Mouse (Mus musculus): ENCODE results near the gene Pabpn1l. TPM values are rescaled to one million over a fixed set of nuclear protein-coding genes. Genes with fewer than 3 reads are reported as not detected.

Pabpn1l gene
- polyA plus RNA-seq, 1 experiment from 2014 or later: not detected

- Histone ChIP-seq H3K27me3 (replicated peaks) (no peaks in the 10 kb centered on the region), H3K9me3 (no peaks in the 10 kb centered on the region), H3K4me3 (no peak overlapping the region), H3K36me3 (replicated peaks) (no peaks in the 10 kb centered on the region), H3K4me1 (peaks cover 6% of the 10 kb centered on the region; the same call in 1 of the 2 replicates), H3K9ac (no peak overlapping the region), H3K4me2 (no peak overlapping the region), H3K27ac (no peak overlapping the region)
- no peak for ATAC-seq (replicated peaks)
- WGBS: 85% methylated on average over 11 of the region's 12 CpGs
Observed at GRCm38 (mm10) chr8:122606810-122607209, 15.7 kb downstream of the Pabpn1l start.

GRCm38 (mm10) chr8:122605367-122605766, 17.2 kb downstream of the Pabpn1l start:
- Histone ChIP-seq H3K9me3 (no peaks in the 10 kb centered on the region), H3K27me3 (replicated peaks) (no peaks in the 10 kb centered on the region), H3K4me1 (0 out of 2 replicates have a peak, but pooled peaks cover 2% of the 10 kb centered on the region), H3K4me2 (no peak overlapping the region), H3K27ac (no peak overlapping the region), H3K4me3 (no peak overlapping the region), H3K9ac (no peak overlapping the region), H3K36me3 (replicated peaks) (no peaks in the 10 kb centered on the region)
- 84% methylated on average over 4 of the region's 4 CpGs for WGBS
- ATAC-seq (replicated peaks): no peak

GRCm38 (mm10) chr8:122604640-122605039, 17.9 kb downstream of the Pabpn1l start:
- ATAC-seq (replicated peaks): no peak
- no peak overlapping the region for H3K27ac ChIP-seq
- H3K4me1 ChIP-seq: no peaks in the 10 kb centered on the region
- no peaks in the 10 kb centered on the region for H3K9me3 ChIP-seq
- WGBS: 78% methylated on average over 1 of the region's 1 CpGs
- H3K9ac ChIP-seq: no peak overlapping the region
- H3K4me2 ChIP-seq: no peak overlapping the region
- H3K4me3 ChIP-seq: no peak overlapping the region
- H3K27me3 ChIP-seq (replicated peaks): no peaks in the 10 kb centered on the region
- no peaks in the 10 kb centered on the region for H3K36me3 ChIP-seq (replicated peaks)

GRCm38 (mm10) chr8:122600666-122601065, 21.9 kb downstream of the Pabpn1l start:
- no peak for ATAC-seq (replicated peaks)
- Histone ChIP-seq H3K36me3 (replicated peaks) (0 out of 2 replicates have a peak, but pooled peaks cover 2% of the 10 kb centered on the region), H3K9me3 (no peaks in the 10 kb centered on the region), H3K4me1 (no peaks in the 10 kb centered on the region), H3K27me3 (replicated peaks) (no peaks in the 10 kb centered on the region), H3K4me2 (no peak overlapping the region), H3K4me3 (no peak overlapping the region), H3K27ac (no peak overlapping the region), H3K9ac (no peak overlapping the region)
- WGBS: 91% methylated on average over 9 of the region's 9 CpGs

GRCm38 (mm10) chr8:122596031-122596430, 26.5 kb downstream of the Pabpn1l start:
- Histone ChIP-seq H3K9me3 (no peaks in the 10 kb centered on the region), H3K9ac (no peak overlapping the region), H3K27me3 (replicated peaks) (no peaks in the 10 kb centered on the region), H3K4me2 (no peak overlapping the region), H3K4me3 (no peak overlapping the region), H3K27ac (no peak overlapping the region), H3K4me1 (no peaks in the 10 kb centered on the region), H3K36me3 (replicated peaks) (0 out of 2 replicates have a peak, but pooled peaks cover 2% of the 10 kb centered on the region)
- no peak for ATAC-seq (replicated peaks)
- WGBS: 56% methylated on average over 4 of the region's 4 CpGs

- no peak overlapping the region for H3K4me2 ChIP-seq
- H3K27me3 ChIP-seq (replicated peaks): no peaks in the 10 kb centered on the region
- no peaks in the 10 kb centered on the region for H3K4me1 ChIP-seq
- H3K4me3 ChIP-seq: no peak overlapping the region
- no peaks in the 10 kb centered on the region for H3K9me3 ChIP-seq
- ATAC-seq (replicated peaks): no peak
- H3K27ac ChIP-seq: peak overlapping the region; percentile 42; the same call in 1 of the 2 replicates
- H3K9ac ChIP-seq: no peak overlapping the region; the same call in 1 of the 2 replicates
- 79% methylated on average over 19 of the region's 19 CpGs for WGBS
- H3K36me3 ChIP-seq (replicated peaks): 0 out of 2 replicates have a peak, but pooled peaks cover 2% of the 10 kb centered on the region
Observed at GRCm38 (mm10) chr8:122593783-122594507, 28.6 kb downstream of the Pabpn1l start.

GRCm38 (mm10) chr8:122593240-122593639, 29.3 kb downstream of the Pabpn1l start:
- no peak for ATAC-seq (replicated peaks)
- Histone ChIP-seq H3K9ac (no peak overlapping the region), H3K4me2 (no peak overlapping the region), H3K27ac (0 out of 2 replicates have a peak overlapping the region, but pooled peaks have one; percentile 42), H3K27me3 (replicated peaks) (no peaks in the 10 kb centered on the region), H3K4me3 (no peak overlapping the region), H3K4me1 (no peaks in the 10 kb centered on the region), H3K36me3 (replicated peaks) (0 out of 2 replicates have a peak, but pooled peaks cover 2% of the 10 kb centered on the region), H3K9me3 (no peaks in the 10 kb centered on the region)
- 78% methylated on average over 12 of the region's 12 CpGs for WGBS

- no peaks in the 10 kb centered on the region for H3K9me3 ChIP-seq
- no peak overlapping the region for H3K27ac ChIP-seq
- no peak overlapping the region for H3K4me2 ChIP-seq
- ATAC-seq (replicated peaks): no peak
- 88% methylated on average over 10 of the region's 10 CpGs for WGBS
- no peaks in the 10 kb centered on the region for H3K4me1 ChIP-seq
- no peaks in the 10 kb centered on the region for H3K36me3 ChIP-seq (replicated peaks)
- no peaks in the 10 kb centered on the region for H3K27me3 ChIP-seq (replicated peaks)
- no peak overlapping the region for H3K4me3 ChIP-seq
- H3K9ac ChIP-seq: no peak overlapping the region
Observed at GRCm38 (mm10) chr8:122586749-122587148, 35.8 kb downstream of the Pabpn1l start.

- WGBS: 58% methylated on average over 7 of the region's 7 CpGs
- H3K27ac ChIP-seq: no peak overlapping the region
- no peak overlapping the region for H3K4me2 ChIP-seq
- no peak overlapping the region for H3K4me3 ChIP-seq
- no peaks in the 10 kb centered on the region for H3K36me3 ChIP-seq (replicated peaks)
- no peaks in the 10 kb centered on the region for H3K9me3 ChIP-seq
- ATAC-seq (replicated peaks): no peak
- no peak overlapping the region for H3K9ac ChIP-seq
- no peaks in the 10 kb centered on the region for H3K4me1 ChIP-seq
- no peaks in the 10 kb centered on the region for H3K27me3 ChIP-seq (replicated peaks)
Observed at GRCm38 (mm10) chr8:122586171-122586570, 36.4 kb downstream of the Pabpn1l start.

GRCm38 (mm10) chr8:122585411-122585891, 37.1 kb downstream of the Pabpn1l start:
- no peaks in the 10 kb centered on the region for H3K4me1 ChIP-seq

GRCm38 (mm10) chr8:122584981-122585380, 37.6 kb downstream of the Pabpn1l start:
- no peak overlapping the region for H3K27ac ChIP-seq
- no peaks in the 10 kb centered on the region for H3K36me3 ChIP-seq (replicated peaks)
- 86% methylated on average over 9 of the region's 9 CpGs for WGBS
- H3K9ac ChIP-seq: no peak overlapping the region
- H3K4me1 ChIP-seq: no peaks in the 10 kb centered on the region
- H3K9me3 ChIP-seq: no peaks in the 10 kb centered on the region
- no peak overlapping the region for H3K4me2 ChIP-seq
- H3K27me3 ChIP-seq (replicated peaks): no peaks in the 10 kb centered on the region
- no peak for ATAC-seq (replicated peaks)
- H3K4me3 ChIP-seq: no peak overlapping the region

More at GRCm38 (mm10) chr8:122585411-122585891, 37.1 kb downstream of the Pabpn1l start:
- H3K4me2 ChIP-seq: no peak overlapping the region
- no peaks in the 10 kb centered on the region for H3K9me3 ChIP-seq
- H3K4me3 ChIP-seq: no peak overlapping the region
- 77% methylated on average over 14 of the region's 14 CpGs for WGBS
- no peak overlapping the region for H3K27ac ChIP-seq
- H3K27me3 ChIP-seq (replicated peaks): no peaks in the 10 kb centered on the region
- H3K9ac ChIP-seq: no peak overlapping the region
- no peak for ATAC-seq (replicated peaks)
- no peaks in the 10 kb centered on the region for H3K36me3 ChIP-seq (replicated peaks)

- no peaks in the 10 kb centered on the region for H3K27me3 ChIP-seq (replicated peaks)
- no peaks in the 10 kb centered on the region for H3K9me3 ChIP-seq
- H3K4me3 ChIP-seq: no peak overlapping the region
- no peak overlapping the region for H3K4me2 ChIP-seq
- H3K4me1 ChIP-seq: peaks cover 11% of the 10 kb centered on the region
- H3K36me3 ChIP-seq (replicated peaks): no peaks in the 10 kb centered on the region
- no peak overlapping the region for H3K9ac ChIP-seq
- no peak overlapping the region for H3K27ac ChIP-seq
- WGBS: 84% methylated on average over 13 of the region's 15 CpGs
- ATAC-seq (replicated peaks): no peak
Observed at GRCm38 (mm10) chr8:122580926-122581325, 41.6 kb downstream of the Pabpn1l start.

- 35% methylated on average over 7 of the region's 7 CpGs for WGBS
- H3K27me3 ChIP-seq (replicated peaks): no peaks in the 10 kb centered on the region
- no peak overlapping the region for H3K27ac ChIP-seq
- no peak overlapping the region for H3K4me2 ChIP-seq
- peaks cover 28% of the 10 kb centered on the region for H3K4me1 ChIP-seq
- no peaks in the 10 kb centered on the region for H3K36me3 ChIP-seq (replicated peaks)
- H3K4me3 ChIP-seq: no peak overlapping the region
- no peaks in the 10 kb centered on the region for H3K9me3 ChIP-seq
- ATAC-seq (replicated peaks): no peak
- H3K9ac ChIP-seq: no peak overlapping the region
Observed at GRCm38 (mm10) chr8:122579196-122579595, 43.3 kb downstream of the Pabpn1l start.
